Mouse (Mus musculus): ENCODE data around the gene Slc4a1ap. TPM values are rescaled to one million over a fixed set of nuclear protein-coding genes. Genes with fewer than 3 reads are reported as not detected.

Gene Slc4a1ap
- total and polyA plus RNA-seq, 3 experiments, result 25.7 to 41.1 (median 27.9) TPM

DNA sequence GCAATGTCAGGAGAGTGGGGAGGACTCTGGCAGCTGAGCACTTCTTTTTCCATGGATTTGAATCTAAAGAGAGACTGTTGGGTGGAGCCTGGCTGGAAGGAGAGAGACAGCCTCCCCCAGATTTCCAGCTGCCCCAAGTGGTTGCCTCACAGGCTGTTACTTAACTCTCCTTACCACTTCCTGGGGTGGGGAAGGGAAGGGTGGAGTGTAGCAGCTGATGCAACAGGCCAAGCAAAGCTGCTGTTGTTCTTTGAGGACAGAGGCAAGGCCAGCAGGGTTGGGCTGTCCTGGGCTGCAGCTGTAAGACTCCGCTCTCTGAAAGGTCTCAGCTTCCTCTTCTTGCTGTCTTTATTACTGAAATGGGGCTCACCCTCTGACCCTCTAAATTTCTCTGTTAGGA, 75.6 kb downstream of the Slc4a1ap start:
- in situ Hi-C loops (cut with MboI; ENCODE audit: low pct_ligation_motif_present, low pct_unique_long_range_greater_than_20kb, low sequenced_read_pairs) (no loop called here), dilution Hi-C loops (cut with MboI; ENCODE audit: extremely low pct_ligation_motif_present, extremely low pct_unique_long_range_greater_than_20kb, low sequenced_read_pairs) (no loop called here)
- H3K36me3 ChIP-seq (replicated peaks in 1 of 2; ENCODE audit: control insufficient read depth in 1 of 2, insufficient read depth in 1 of 2, low read length in 1 of 2), result no peaks in the 10 kb centered on the region
- no peak overlapping the region for H3K4me2 ChIP-seq (ENCODE audit: insufficient read depth, low read depth, poor library complexity, severe bottlenecking)
- H3K4me3 ChIP-seq (replicated peaks in 1 of 3; ENCODE audit: low read depth in 2 of 3, low read length in 2 of 3, poor library complexity in 1 of 3), result peak overlapping the region in 1 of 3 experiments; percentile 49
- TF ChIP-seq EP300 (IDR thresholded peaks at IDR 0.05; ENCODE audit: low read length) (no peak), RCOR1 (conservative IDR thresholded peaks at IDR 0.05; ENCODE audit: low read depth, low read length) (no peak), ETS1 (conservative IDR thresholded peaks at IDR 0.05; ENCODE audit: low read depth, low read length) (peak; percentile 42; the same call in 1 of the 2 replicates), ELF1 (IDR thresholded peaks at IDR 0.05; ENCODE audit: low read depth, low read length) (peak; percentile 48; the same call in 1 of the 2 replicates), SMC3 (IDR thresholded peaks at IDR 0.05; ENCODE audit: low read depth, low read length) (no peak), CTCF (conservative IDR thresholded peaks at IDR 0.05 in 1 of 2, IDR thresholded peaks at IDR 0.05 in 1 of 2; ENCODE audit: low read depth in 2 of 2, low read length in 2 of 2) (no peak), MAX (IDR thresholded peaks at IDR 0.05; ENCODE audit: low read length) (no peak), RAD21 (IDR thresholded peaks at IDR 0.05; ENCODE audit: low read depth, low read length) (no peak), MAZ (IDR thresholded peaks at IDR 0.05; ENCODE audit: low read depth, low read length) (no peak), CHD2 (IDR thresholded peaks at IDR 0.05; ENCODE audit: low read length) (no peak), ZKSCAN1 (IDR thresholded peaks at IDR 0.05; ENCODE audit: borderline replicate concordance, low read depth, low read length) (no peak), MXI1 (IDR thresholded peaks at IDR 0.05; ENCODE audit: low read depth, low read length) (no peak), USF2 (conservative IDR thresholded peaks at IDR 0.05; ENCODE audit: low read depth, low read length) (no peak)
- peak overlapping the region; percentile 59 for H3K9ac ChIP-seq (ENCODE audit: insufficient read depth, low read depth)
- H3K27me3 ChIP-seq (replicated peaks), result no peaks in the 10 kb centered on the region
- peak overlapping the region; percentile 26; the same call in 1 of the 2 replicates for H3K27ac ChIP-seq (ENCODE audit: insufficient read depth, low read depth)
- H3K9me3 ChIP-seq (replicated peaks; ENCODE audit: low read length), result no peaks in the 10 kb centered on the region
- H3K4me1 ChIP-seq (ENCODE audit: control insufficient read depth in 1 of 2, insufficient read depth in 2 of 2), result peaks cover 6 to 12% of the 10 kb centered on the region in 2 experiments; a peak in 2 of 4 replicates
- H3K79me2 ChIP-seq (replicated peaks; ENCODE audit: control insufficient read depth, extremely low read depth, insufficient read depth, poor library complexity, severe bottlenecking), result no peaks in the 10 kb centered on the region
- DNase-seq (ENCODE audit: extremely low read depth), result peak; percentile 58

DNA sequence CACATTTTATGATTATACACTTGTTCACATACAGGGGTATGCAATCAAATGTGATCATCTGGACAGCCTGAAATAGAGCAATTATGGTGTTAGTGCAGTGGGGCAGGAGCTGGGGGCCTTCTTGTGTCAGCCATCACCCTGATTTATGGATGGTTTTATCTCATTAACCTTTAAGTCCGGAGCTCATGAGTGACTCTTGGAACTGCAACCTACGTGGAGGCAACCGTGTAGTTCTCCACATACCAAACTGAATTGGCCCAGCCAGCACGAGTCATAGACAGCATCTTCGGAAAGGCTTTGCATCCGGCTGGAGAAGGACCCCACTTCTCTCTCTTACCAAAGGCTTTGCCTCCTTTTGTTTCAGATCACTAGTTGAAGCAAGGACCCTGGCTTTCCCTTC, 77.0 kb downstream of the Slc4a1ap start:
- no peaks in the 10 kb centered on the region for H3K9me3 ChIP-seq (replicated peaks; ENCODE audit: low read length)
- dilution Hi-C loops (cut with MboI; ENCODE audit: extremely low pct_ligation_motif_present, extremely low pct_unique_long_range_greater_than_20kb, low sequenced_read_pairs) (no loop called here), in situ Hi-C loops (cut with MboI; ENCODE audit: low pct_ligation_motif_present, low pct_unique_long_range_greater_than_20kb, low sequenced_read_pairs) (no loop called here)
- H3K36me3 ChIP-seq (replicated peaks in 1 of 2; ENCODE audit: control insufficient read depth in 1 of 2, insufficient read depth in 1 of 2, low read length in 1 of 2), result no peaks in the 10 kb centered on the region
- H3K79me2 ChIP-seq (replicated peaks; ENCODE audit: control insufficient read depth, extremely low read depth, insufficient read depth, poor library complexity, severe bottlenecking), result no peaks in the 10 kb centered on the region
- TF ChIP-seq MYC (IDR thresholded peaks at IDR 0.05; ENCODE audit: low read depth, low read length) (no peak), CHD2 (IDR thresholded peaks at IDR 0.05; ENCODE audit: low read length) (no peak), NELFE (IDR thresholded peaks at IDR 0.05; ENCODE audit: low read depth, low read length) (no peak), EP300 (IDR thresholded peaks at IDR 0.05; ENCODE audit: low read length) (no peak), JUND (conservative IDR thresholded peaks at IDR 0.05; ENCODE audit: low read depth, low read length) (no peak), ZC3H11A (IDR thresholded peaks at IDR 0.05; ENCODE audit: low read depth, low read length) (no peak), ETS1 (conservative IDR thresholded peaks at IDR 0.05; ENCODE audit: low read depth, low read length) (no peak), ELF1 (IDR thresholded peaks at IDR 0.05; ENCODE audit: low read depth, low read length) (no peak), USF1 (IDR thresholded peaks at IDR 0.05; ENCODE audit: low read depth, low read length) (no peak), MAZ (IDR thresholded peaks at IDR 0.05; ENCODE audit: low read depth, low read length) (no peak), HCFC1 (IDR thresholded peaks at IDR 0.05; ENCODE audit: low read depth, low read length) (no peak), RCOR1 (conservative IDR thresholded peaks at IDR 0.05; ENCODE audit: low read depth, low read length) (no peak), CTCF (conservative IDR thresholded peaks at IDR 0.05 in 1 of 2, IDR thresholded peaks at IDR 0.05 in 1 of 2; ENCODE audit: low read depth in 2 of 2, low read length in 2 of 2) (no peak), RAD21 (IDR thresholded peaks at IDR 0.05; ENCODE audit: low read depth, low read length) (no peak), MAFK (IDR thresholded peaks at IDR 0.05; ENCODE audit: insufficient replicate concordance, low read length) (no peak)
- peaks cover 6 to 12% of the 10 kb centered on the region in 2 experiments; a peak in 2 of 4 replicates for H3K4me1 ChIP-seq (ENCODE audit: control insufficient read depth in 1 of 2, insufficient read depth in 2 of 2)
- no peaks in the 10 kb centered on the region for H3K27me3 ChIP-seq (replicated peaks)
- no peak overlapping the region for H3K9ac ChIP-seq (ENCODE audit: insufficient read depth, low read depth)
- no peak overlapping the region for H3K4me3 ChIP-seq (replicated peaks in 1 of 3; ENCODE audit: low read depth in 2 of 3, low read length in 2 of 3, poor library complexity in 1 of 3)
- DNase-seq (ENCODE audit: extremely low read depth), result no peak
- H3K27ac ChIP-seq (ENCODE audit: insufficient read depth, low read depth), result no peak overlapping the region
- H3K4me2 ChIP-seq (ENCODE audit: insufficient read depth, low read depth, poor library complexity, severe bottlenecking), result no peak overlapping the region
